Mouse (Mus musculus): Measurements from ENCODE around the gene Angel1. TPM values are rescaled to one million over a fixed set of nuclear protein-coding genes. Genes with fewer than 3 reads are reported as not detected.
A peak's percentile ranks its signal among the peaks of the same experiment; 100 is the strongest.

Angel1 gene
- polyA plus RNA-seq, 1 experiment from 2014 or later = 10.0 TPM

DNA sequence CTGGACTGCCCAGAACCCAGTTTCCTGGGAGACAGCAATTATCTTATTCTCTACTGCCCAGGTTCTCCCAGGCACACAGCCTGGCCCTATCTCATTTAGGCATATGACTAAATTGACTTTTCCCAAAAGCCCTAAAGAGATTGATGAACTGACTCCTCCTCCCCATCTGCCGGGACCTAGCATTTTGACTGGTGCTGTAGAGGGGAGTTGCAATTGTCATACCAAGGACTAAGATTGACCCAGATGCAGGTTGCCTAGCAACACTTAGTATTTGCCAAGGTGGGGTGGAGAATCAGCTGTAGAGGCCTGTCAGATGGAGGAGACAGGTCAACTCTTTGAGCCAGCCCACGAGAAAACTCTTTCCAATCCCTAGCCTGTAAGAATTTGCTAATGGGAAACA, 28.3 kb downstream of the Angel1 start:
- Histone ChIP-seq H3K9me3 (ENCODE audit: control insufficient read depth, low read length) (no peaks in the 10 kb centered on the region), H3K4me3 (ENCODE audit: low read length) (no peak overlapping the region), H3K4me2 (ENCODE audit: low read length) (no peak overlapping the region), H3K9ac (ENCODE audit: low read depth, low read length) (no peak overlapping the region), H3K27ac (ENCODE audit: low read depth, low read length) (no peak overlapping the region), H3K4me1 (ENCODE audit: control insufficient read depth, insufficient read depth, low read depth, low read length) (peaks cover 11% of the 10 kb centered on the region), H3K36me3 (ENCODE audit: control insufficient read depth, insufficient read depth, low read length) (peaks cover 10% of the 10 kb centered on the region), H3K27me3 (replicated peaks; ENCODE audit: control insufficient read depth, insufficient read depth, low read length) (no peaks in the 10 kb centered on the region)
- 24% methylated on average over 2 of the region's 2 CpGs for WGBS
- no peak for ATAC-seq

DNA sequence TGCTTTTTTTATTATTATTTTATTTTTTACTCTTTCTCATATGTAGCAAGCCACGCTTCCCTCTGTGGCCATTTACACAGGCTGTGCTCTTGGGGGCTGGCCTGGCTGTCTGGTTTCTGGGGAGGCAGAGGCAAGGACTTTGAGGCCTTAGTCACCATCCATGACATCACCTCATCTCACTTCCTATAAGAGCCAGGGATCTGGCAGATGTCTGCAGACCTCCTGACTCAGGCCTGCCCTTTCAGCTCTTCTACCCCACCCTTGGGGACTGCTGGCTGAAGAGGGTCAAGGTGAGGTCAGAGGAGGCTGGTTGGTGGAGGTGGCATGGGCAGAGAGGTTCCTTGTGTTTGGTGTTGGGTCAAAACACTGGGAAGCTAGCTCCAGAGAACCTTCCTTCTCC, 31.8 kb downstream of the Angel1 start:
- Histone ChIP-seq H3K9me3 (ENCODE audit: control insufficient read depth, low read length) (no peaks in the 10 kb centered on the region), H3K27me3 (replicated peaks; ENCODE audit: control insufficient read depth, insufficient read depth, low read length) (no peaks in the 10 kb centered on the region), H3K9ac (ENCODE audit: low read depth, low read length) (no peak overlapping the region), H3K4me3 (ENCODE audit: low read length) (no peak overlapping the region), H3K4me1 (ENCODE audit: control insufficient read depth, insufficient read depth, low read depth, low read length) (peaks cover under 1% of the 10 kb centered on the region; the same call in 1 of the 2 replicates), H3K36me3 (ENCODE audit: control insufficient read depth, insufficient read depth, low read length) (peaks cover 20% of the 10 kb centered on the region), H3K4me2 (ENCODE audit: low read length) (no peak overlapping the region), H3K27ac (ENCODE audit: low read depth, low read length) (no peak overlapping the region)
- no peak for ATAC-seq
- 100% methylated on average over 1 of the region's 1 CpGs for WGBS

DNA sequence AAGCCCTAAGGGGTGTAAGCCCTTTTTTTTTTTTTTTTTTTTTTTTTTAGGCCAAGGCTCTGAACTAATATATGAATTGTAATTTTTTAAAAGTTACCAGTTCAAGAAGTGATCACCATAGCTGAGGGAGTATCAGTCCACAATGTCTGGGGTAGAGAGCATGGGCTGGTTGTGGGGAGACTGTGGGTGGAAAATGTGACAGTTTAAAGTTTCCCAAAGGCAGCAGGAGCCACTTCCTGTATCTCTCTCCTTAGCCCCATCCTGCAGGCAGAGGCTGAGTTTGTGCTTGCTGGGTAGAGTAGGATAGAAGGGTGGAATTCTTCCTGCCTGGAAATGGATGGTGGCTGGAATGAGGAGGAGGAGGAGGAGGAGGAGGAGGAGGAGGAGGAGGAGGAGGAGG, 32.9 kb downstream of the Angel1 start:
- H3K36me3 ChIP-seq (ENCODE audit: control insufficient read depth, insufficient read depth, low read length) = peaks cover 27% of the 10 kb centered on the region
- no peak overlapping the region for H3K27ac ChIP-seq (ENCODE audit: low read depth, low read length)
- H3K4me3 ChIP-seq (ENCODE audit: low read length) = no peak overlapping the region
- no peaks in the 10 kb centered on the region; the same call in 1 of the 2 replicates for H3K4me1 ChIP-seq (ENCODE audit: control insufficient read depth, insufficient read depth, low read depth, low read length)
- no peaks in the 10 kb centered on the region for H3K27me3 ChIP-seq (replicated peaks; ENCODE audit: control insufficient read depth, insufficient read depth, low read length)
- H3K9ac ChIP-seq (ENCODE audit: low read depth, low read length) = no peak overlapping the region
- ATAC-seq = no peak
- no peaks in the 10 kb centered on the region for H3K9me3 ChIP-seq (ENCODE audit: control insufficient read depth, low read length)
- H3K4me2 ChIP-seq (ENCODE audit: low read length) = no peak overlapping the region

DNA sequence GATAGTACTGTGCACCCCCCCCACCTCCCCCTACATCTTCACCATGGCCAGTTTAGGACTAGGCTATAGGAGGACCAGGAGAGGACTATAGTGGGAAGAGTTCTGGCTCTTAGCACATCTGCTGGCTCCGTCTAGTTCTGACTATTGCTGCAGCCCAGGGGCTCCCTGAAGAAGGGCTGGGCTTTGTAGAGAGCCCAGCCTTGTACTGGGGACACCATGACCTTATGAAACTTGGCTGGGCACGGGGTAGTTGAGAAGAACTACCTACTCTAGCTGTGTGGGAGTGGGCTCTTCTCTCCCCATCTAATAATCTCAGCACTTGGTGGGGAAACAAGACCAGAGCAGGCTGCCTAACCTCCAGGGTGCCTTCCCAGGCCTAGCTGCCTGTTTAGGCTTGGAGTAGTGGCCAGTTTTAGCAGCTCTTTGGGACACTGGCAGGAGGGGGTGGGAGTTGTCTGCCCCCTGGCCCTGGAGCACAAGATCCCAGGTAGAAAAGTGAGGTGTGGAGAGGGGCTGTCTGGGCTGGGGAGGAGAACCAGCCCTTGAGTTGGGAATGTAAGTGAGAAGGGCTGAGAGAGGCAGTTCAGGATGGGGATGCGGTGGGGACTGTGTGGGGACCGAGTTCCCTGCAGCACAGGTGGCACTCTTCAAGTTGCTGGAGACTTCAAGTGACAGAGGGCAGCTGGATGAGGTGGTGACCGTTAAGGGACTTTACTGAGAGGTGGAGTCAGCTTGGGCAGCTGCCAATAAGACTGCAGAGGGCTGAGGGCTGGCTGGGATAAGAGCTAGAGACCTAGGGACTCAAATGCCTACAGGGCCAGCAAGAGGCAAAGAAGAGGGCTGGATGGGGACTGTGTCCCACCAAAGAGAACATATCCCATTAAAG, 33.5 kb downstream of the Angel1 start:
- Histone ChIP-seq H3K9me3 (ENCODE audit: control insufficient read depth, low read length) (no peaks in the 10 kb centered on the region), H3K4me1 (ENCODE audit: control insufficient read depth, insufficient read depth, low read depth, low read length) (no peaks in the 10 kb centered on the region; the same call in 1 of the 2 replicates), H3K4me3 (ENCODE audit: low read length) (no peak overlapping the region), H3K9ac (ENCODE audit: low read depth, low read length) (no peak overlapping the region), H3K27ac (ENCODE audit: low read depth, low read length) (no peak overlapping the region), H3K36me3 (ENCODE audit: control insufficient read depth, insufficient read depth, low read length) (peaks cover 31% of the 10 kb centered on the region), H3K27me3 (replicated peaks; ENCODE audit: control insufficient read depth, insufficient read depth, low read length) (no peaks in the 10 kb centered on the region), H3K4me2 (ENCODE audit: low read length) (no peak overlapping the region)
- WGBS = 70% methylated on average over 5 of the region's 5 CpGs
- ATAC-seq = no peak

DNA sequence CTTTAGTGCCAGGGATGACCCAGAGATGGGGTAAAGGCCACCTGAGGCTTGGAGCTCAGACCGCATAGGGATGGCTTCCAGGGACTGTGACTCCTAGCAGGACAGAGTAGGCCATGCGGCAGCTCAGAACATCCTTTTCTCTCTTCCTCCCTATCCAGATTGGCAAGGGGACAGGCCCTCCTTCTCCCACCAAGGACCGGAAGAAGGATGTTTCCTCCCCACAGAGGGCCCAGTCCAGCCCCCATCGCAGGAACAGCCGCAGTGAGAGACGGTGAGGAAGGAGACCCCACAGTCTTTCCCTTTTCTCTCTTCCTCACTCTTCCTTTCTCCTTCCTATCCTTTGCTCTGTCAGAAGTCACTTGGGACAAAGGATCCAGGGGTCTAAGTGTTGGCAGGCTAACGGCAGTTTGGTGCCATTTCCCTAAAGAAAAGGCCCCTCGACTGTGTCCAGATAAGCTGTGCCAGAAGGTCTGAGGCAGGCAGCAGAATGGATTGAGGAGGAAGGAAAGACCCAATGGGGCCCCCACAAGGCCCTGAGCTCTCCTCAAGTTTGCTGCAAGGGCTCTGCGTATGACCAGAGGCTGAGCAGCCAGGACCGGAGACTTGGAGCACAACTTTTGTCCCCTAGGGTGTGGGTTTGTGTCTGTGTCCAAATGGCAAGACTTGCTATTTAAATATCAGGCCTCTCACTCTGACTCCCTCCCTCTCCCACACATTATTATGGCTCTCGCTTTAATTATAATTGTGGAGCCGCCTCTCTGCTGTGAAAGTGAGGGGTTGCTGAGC, 35.4 kb downstream of the Angel1 start:
- peak overlapping the region; percentile 51 for H3K27ac ChIP-seq (ENCODE audit: low read depth, low read length)
- WGBS = 77% methylated on average over 12 of the region's 12 CpGs

DNA sequence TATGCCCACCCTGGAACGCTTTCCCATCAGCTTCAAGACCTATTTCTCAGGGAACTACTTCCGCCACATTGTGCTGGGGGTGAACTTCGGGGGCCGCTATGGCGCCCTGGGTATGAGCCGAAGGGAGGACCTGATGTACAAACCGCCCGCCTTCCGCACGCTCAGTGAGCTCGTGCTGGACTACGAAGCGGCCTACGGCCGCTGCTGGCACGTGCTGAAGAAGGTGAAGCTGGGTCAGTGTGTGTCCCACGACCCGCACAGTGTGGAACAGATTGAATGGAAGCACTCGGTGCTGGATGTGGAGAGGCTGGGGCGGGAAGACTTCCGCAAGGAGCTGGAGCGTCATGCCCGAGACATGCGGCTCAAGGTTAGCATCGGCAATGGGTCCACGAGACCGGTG, 37.3 kb downstream of the Angel1 start:
- peaks cover 25% of the 10 kb centered on the region for H3K36me3 ChIP-seq (ENCODE audit: control insufficient read depth, insufficient read depth, low read length)
- no peak overlapping the region for H3K9ac ChIP-seq (ENCODE audit: low read depth, low read length)
- no peaks in the 10 kb centered on the region for H3K27me3 ChIP-seq (replicated peaks; ENCODE audit: control insufficient read depth, insufficient read depth, low read length)
- H3K4me3 ChIP-seq (ENCODE audit: low read length) = no peak overlapping the region
- 96% methylated on average over 27 of the region's 27 CpGs for WGBS
- H3K4me1 ChIP-seq (ENCODE audit: control insufficient read depth, insufficient read depth, low read depth, low read length) = peaks cover 16% of the 10 kb centered on the region
- H3K9me3 ChIP-seq (ENCODE audit: control insufficient read depth, low read length) = no peaks in the 10 kb centered on the region
- no peak overlapping the region for H3K27ac ChIP-seq (ENCODE audit: low read depth, low read length)
- H3K4me2 ChIP-seq (ENCODE audit: low read length) = no peak overlapping the region
- ATAC-seq = no peak

More for the DNA sequence above, 35.4 kb downstream of the Angel1 start:
- H3K4me2 ChIP-seq (ENCODE audit: low read length) = no peak overlapping the region
- no peak for ATAC-seq
- H3K4me1 ChIP-seq (ENCODE audit: control insufficient read depth, insufficient read depth, low read depth, low read length) = peaks cover 8% of the 10 kb centered on the region; the same call in 1 of the 2 replicates
- H3K36me3 ChIP-seq (ENCODE audit: control insufficient read depth, insufficient read depth, low read length) = peaks cover 35% of the 10 kb centered on the region
- H3K9ac ChIP-seq (ENCODE audit: low read depth, low read length) = no peak overlapping the region; the same call in 1 of the 2 replicates
- no peak overlapping the region for H3K4me3 ChIP-seq (ENCODE audit: low read length)
- H3K27me3 ChIP-seq (replicated peaks; ENCODE audit: control insufficient read depth, insufficient read depth, low read length) = no peaks in the 10 kb centered on the region
- no peaks in the 10 kb centered on the region for H3K9me3 ChIP-seq (ENCODE audit: control insufficient read depth, low read length)

DNA sequence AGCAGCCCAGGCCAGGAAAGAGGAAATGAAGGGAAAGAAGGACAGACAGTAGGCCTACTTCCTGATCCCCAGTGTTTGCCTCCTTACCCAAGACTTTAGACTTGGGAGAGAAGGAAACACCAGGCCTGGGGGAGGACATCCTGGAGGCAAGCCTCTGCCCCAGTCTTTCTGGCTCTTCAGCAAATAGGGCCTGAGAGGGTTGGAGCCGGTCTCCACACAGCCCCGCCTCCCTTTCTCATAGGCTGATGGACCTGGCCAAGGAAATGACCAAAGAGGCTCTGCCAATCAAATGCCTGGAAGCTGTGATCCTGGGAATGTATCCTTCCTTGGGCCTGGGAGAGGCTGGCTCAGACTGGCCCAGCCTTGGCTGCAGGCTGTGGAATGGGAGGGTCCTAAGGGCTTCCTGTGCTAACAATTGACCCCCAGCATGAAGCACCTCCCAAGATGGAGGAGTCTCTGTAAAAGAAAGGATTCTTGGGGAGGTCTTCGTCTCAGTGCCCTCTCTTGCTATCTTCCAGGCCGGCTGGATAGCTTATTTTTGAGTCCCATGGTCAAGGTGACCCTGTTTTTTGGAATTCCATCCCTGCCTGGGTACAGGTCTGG, 38.2 kb downstream of the Angel1 start:
- Histone ChIP-seq H3K36me3 (ENCODE audit: control insufficient read depth, insufficient read depth, low read length) (peaks cover 25% of the 10 kb centered on the region), H3K4me3 (ENCODE audit: low read length) (no peak overlapping the region), H3K27me3 (replicated peaks; ENCODE audit: control insufficient read depth, insufficient read depth, low read length) (no peaks in the 10 kb centered on the region), H3K4me1 (ENCODE audit: control insufficient read depth, insufficient read depth, low read depth, low read length) (peaks cover 19% of the 10 kb centered on the region), H3K27ac (ENCODE audit: low read depth, low read length) (peak overlapping the region; percentile 14; the same call in 1 of the 2 replicates), H3K4me2 (ENCODE audit: low read length) (no peak overlapping the region), H3K9me3 (ENCODE audit: control insufficient read depth, low read length) (no peaks in the 10 kb centered on the region), H3K9ac (ENCODE audit: low read depth, low read length) (no peak overlapping the region)
- WGBS = 78% methylated on average over 4 of the region's 4 CpGs
- no peak for ATAC-seq

DNA sequence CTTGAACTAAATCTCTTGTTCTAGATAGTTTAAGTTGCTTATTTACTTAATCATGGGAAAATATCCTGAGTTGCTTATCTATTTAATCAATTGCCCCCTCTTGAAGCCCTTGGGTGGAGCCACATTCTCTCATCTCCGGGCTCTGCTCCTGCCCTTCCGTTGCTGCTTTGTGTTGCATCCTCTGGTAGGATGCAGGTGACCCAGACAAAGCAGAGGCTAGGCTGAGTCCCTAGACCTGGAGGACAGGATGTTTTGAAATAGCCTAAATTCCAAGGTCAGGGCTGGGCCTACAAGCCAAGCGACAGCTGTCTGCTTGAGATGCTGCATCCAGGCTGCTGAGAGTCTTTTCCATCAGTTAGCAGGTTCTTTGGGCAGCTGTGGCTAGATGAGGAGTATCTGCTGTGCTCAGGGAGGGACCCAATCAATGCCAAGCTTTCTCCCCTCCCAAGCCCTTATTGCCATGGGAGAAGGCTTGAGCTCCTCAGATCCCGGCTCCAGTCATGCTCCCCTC, 38.8 kb downstream of the Angel1 start:
- no peak for ATAC-seq
- 83% methylated on average over 4 of the region's 4 CpGs for WGBS
- H3K4me2 ChIP-seq (ENCODE audit: low read length) = no peak overlapping the region
- H3K27me3 ChIP-seq (replicated peaks; ENCODE audit: control insufficient read depth, insufficient read depth, low read length) = no peaks in the 10 kb centered on the region
- no peak overlapping the region for H3K9ac ChIP-seq (ENCODE audit: low read depth, low read length)
- peaks cover 25% of the 10 kb centered on the region for H3K4me1 ChIP-seq (ENCODE audit: control insufficient read depth, insufficient read depth, low read depth, low read length)
- no peaks in the 10 kb centered on the region for H3K9me3 ChIP-seq (ENCODE audit: control insufficient read depth, low read length)
- H3K4me3 ChIP-seq (ENCODE audit: low read length) = no peak overlapping the region
- H3K36me3 ChIP-seq (ENCODE audit: control insufficient read depth, insufficient read depth, low read length) = peaks cover 25% of the 10 kb centered on the region
- peak overlapping the region; percentile 14; the same call in 1 of the 2 replicates for H3K27ac ChIP-seq (ENCODE audit: low read depth, low read length)

Measured in hindbrain, embryonic 16.5 days (tissue).